Mouse (Mus musculus): ENCODE measurements around the gene Macf1. TPM values are rescaled to one million over a fixed set of nuclear protein-coding genes. Genes with fewer than 3 reads are reported as not detected.

Macf1 gene
- polyA plus RNA-seq, 1 experiment, result 62.9 TPM

- 95% methylated on average over 3 of the region's 3 CpGs for WGBS
- DNase-seq, result no peak
- Histone ChIP-seq H3K4me3 (ENCODE audit: insufficient read depth, low read depth, low read length) (no peak overlapping the region), H3K36me3 (ENCODE audit: control insufficient read depth, insufficient read depth, low read length) (peaks cover 2% of the 10 kb centered on the region; the same call in 1 of the 2 replicates), H3K4me1 (ENCODE audit: control insufficient read depth, insufficient read depth, low read length) (no peaks in the 10 kb centered on the region; the same call in 1 of the 2 replicates), H3K27me3 (replicated peaks; ENCODE audit: control insufficient read depth, insufficient read depth, low read length) (no peaks in the 10 kb centered on the region), H3K27ac (ENCODE audit: insufficient read depth, low read depth, low read length) (no peak overlapping the region)
- TF ChIP-seq POLR2A (IDR thresholded peaks at IDR 0.05; ENCODE audit: low read depth, low read length), result no peak
These were observed 28.3 kb upstream of the Macf1 start for GRCm38 (mm10) chr4:123712431-123712830.

GRCm38 (mm10) chr4:123707340-123707739, 23.2 kb upstream of the Macf1 start:
- DNase-seq, result no peak
- Histone ChIP-seq H3K27ac (ENCODE audit: insufficient read depth, low read depth, low read length) (no peak overlapping the region), H3K4me3 (ENCODE audit: insufficient read depth, low read depth, low read length) (no peak overlapping the region), H3K36me3 (ENCODE audit: control insufficient read depth, insufficient read depth, low read length) (no peaks in the 10 kb centered on the region; the same call in 1 of the 2 replicates), H3K27me3 (replicated peaks; ENCODE audit: control insufficient read depth, insufficient read depth, low read length) (no peaks in the 10 kb centered on the region), H3K4me1 (ENCODE audit: control insufficient read depth, insufficient read depth, low read length) (no peaks in the 10 kb centered on the region)
- no peak for TF ChIP-seq POLR2A (IDR thresholded peaks at IDR 0.05; ENCODE audit: low read depth, low read length)
- no peak for TF ChIP-seq CTCF (conservative IDR thresholded peaks at IDR 0.05; ENCODE audit: insufficient read depth, insufficient read length, low read depth, low read length)
- 96% methylated on average over 5 of the region's 5 CpGs for WGBS

- no peak for TF ChIP-seq CTCF (conservative IDR thresholded peaks at IDR 0.05; ENCODE audit: insufficient read depth, insufficient read length, low read depth, low read length)
- no peak for TF ChIP-seq POLR2A (IDR thresholded peaks at IDR 0.05; ENCODE audit: low read depth, low read length)
- no peaks in the 10 kb centered on the region for H3K27me3 ChIP-seq (replicated peaks; ENCODE audit: control insufficient read depth, insufficient read depth, low read length)
- no peak overlapping the region for H3K27ac ChIP-seq (ENCODE audit: insufficient read depth, low read depth, low read length)
- DNase-seq, result no peak
- H3K4me3 ChIP-seq (ENCODE audit: insufficient read depth, low read depth, low read length), result no peak overlapping the region
- H3K36me3 ChIP-seq (ENCODE audit: control insufficient read depth, insufficient read depth, low read length), result no peaks in the 10 kb centered on the region
- 88% methylated on average over 2 of the region's 2 CpGs for WGBS
- H3K4me1 ChIP-seq (ENCODE audit: control insufficient read depth, insufficient read depth, low read length), result no peaks in the 10 kb centered on the region
These were observed 21.2 kb upstream of the Macf1 start for GRCm38 (mm10) chr4:123705340-123705739.

GRCm38 (mm10) chr4:123693384-123693783, 9.2 kb upstream of the Macf1 start:
- Histone ChIP-seq H3K36me3 (ENCODE audit: control insufficient read depth, insufficient read depth, low read length) (no peaks in the 10 kb centered on the region), H3K4me1 (ENCODE audit: control insufficient read depth, insufficient read depth, low read length) (no peaks in the 10 kb centered on the region; the same call in 1 of the 2 replicates), H3K27ac (ENCODE audit: insufficient read depth, low read depth, low read length) (no peak overlapping the region), H3K4me3 (ENCODE audit: insufficient read depth, low read depth, low read length) (no peak overlapping the region), H3K27me3 (replicated peaks; ENCODE audit: control insufficient read depth, insufficient read depth, low read length) (no peaks in the 10 kb centered on the region)
- no peak for DNase-seq
- WGBS, result 54% methylated on average over 12 of the region's 12 CpGs
- TF ChIP-seq POLR2A (IDR thresholded peaks at IDR 0.05; ENCODE audit: low read depth, low read length), result no peak
- TF ChIP-seq CTCF (conservative IDR thresholded peaks at IDR 0.05; ENCODE audit: insufficient read depth, insufficient read length, low read depth, low read length), result no peak

GRCm38 (mm10) chr4:123692071-123692470, 7.9 kb upstream of the Macf1 start:
- WGBS, result 87% methylated on average over 3 of the region's 3 CpGs
- H3K4me1 ChIP-seq (ENCODE audit: control insufficient read depth, insufficient read depth, low read length), result no peaks in the 10 kb centered on the region; the same call in 1 of the 2 replicates
- no peak for DNase-seq
- H3K36me3 ChIP-seq (ENCODE audit: control insufficient read depth, insufficient read depth, low read length), result no peaks in the 10 kb centered on the region
- H3K4me3 ChIP-seq (ENCODE audit: insufficient read depth, low read depth, low read length), result no peak overlapping the region
- no peaks in the 10 kb centered on the region for H3K27me3 ChIP-seq (replicated peaks; ENCODE audit: control insufficient read depth, insufficient read depth, low read length)
- TF ChIP-seq CTCF (conservative IDR thresholded peaks at IDR 0.05; ENCODE audit: insufficient read depth, insufficient read length, low read depth, low read length) (no peak), POLR2A (IDR thresholded peaks at IDR 0.05; ENCODE audit: low read depth, low read length) (no peak)
- no peak overlapping the region for H3K27ac ChIP-seq (ENCODE audit: insufficient read depth, low read depth, low read length)

GRCm38 (mm10) chr4:123690311-123690710, 6.2 kb upstream of the Macf1 start:
- 69% methylated on average over 10 of the region's 10 CpGs for WGBS
- Histone ChIP-seq H3K27me3 (replicated peaks; ENCODE audit: control insufficient read depth, insufficient read depth, low read length) (no peaks in the 10 kb centered on the region), H3K4me1 (ENCODE audit: control insufficient read depth, insufficient read depth, low read length) (no peaks in the 10 kb centered on the region; the same call in 1 of the 2 replicates), H3K36me3 (ENCODE audit: control insufficient read depth, insufficient read depth, low read length) (no peaks in the 10 kb centered on the region), H3K4me3 (ENCODE audit: insufficient read depth, low read depth, low read length) (no peak overlapping the region), H3K27ac (ENCODE audit: insufficient read depth, low read depth, low read length) (no peak overlapping the region)
- peak; percentile 17 for DNase-seq
- no peak for TF ChIP-seq POLR2A (IDR thresholded peaks at IDR 0.05; ENCODE audit: low read depth, low read length)
- TF ChIP-seq CTCF (conservative IDR thresholded peaks at IDR 0.05; ENCODE audit: insufficient read depth, insufficient read length, low read depth, low read length), result no peak

- Histone ChIP-seq H3K4me3 (ENCODE audit: insufficient read depth, low read depth, low read length) (peak overlapping the region; percentile 59), H3K4me1 (ENCODE audit: control insufficient read depth, insufficient read depth, low read length) (no peaks in the 10 kb centered on the region; the same call in 1 of the 2 replicates), H3K27ac (ENCODE audit: insufficient read depth, low read depth, low read length) (no peak overlapping the region), H3K36me3 (ENCODE audit: control insufficient read depth, insufficient read depth, low read length) (no peaks in the 10 kb centered on the region), H3K27me3 (replicated peaks; ENCODE audit: control insufficient read depth, insufficient read depth, low read length) (no peaks in the 10 kb centered on the region)
- peak; percentile 80 for DNase-seq
- WGBS, result under 1% methylated on average over 88 of the region's 89 CpGs
- TF ChIP-seq POLR2A (IDR thresholded peaks at IDR 0.05; ENCODE audit: low read depth, low read length) (no peak), CTCF (conservative IDR thresholded peaks at IDR 0.05; ENCODE audit: insufficient read depth, insufficient read length, low read depth, low read length) (no peak)
These were observed 3.0 kb upstream of the Macf1 start for GRCm38 (mm10) chr4:123687025-123687781.
